Mouse (Mus musculus) cerebellum, postnatal 25 days (tissue): ENCODE measurements around the gene Slc6a16.

Experiments used
- DNase-seq, 2 experiments: peaks; one replicate each; pipeline ENCODE4 v3.0.0; 2021; ENCODE audit warnings: mixed read lengths in 2 of 2

The Slc6a16 gene

DNA sequence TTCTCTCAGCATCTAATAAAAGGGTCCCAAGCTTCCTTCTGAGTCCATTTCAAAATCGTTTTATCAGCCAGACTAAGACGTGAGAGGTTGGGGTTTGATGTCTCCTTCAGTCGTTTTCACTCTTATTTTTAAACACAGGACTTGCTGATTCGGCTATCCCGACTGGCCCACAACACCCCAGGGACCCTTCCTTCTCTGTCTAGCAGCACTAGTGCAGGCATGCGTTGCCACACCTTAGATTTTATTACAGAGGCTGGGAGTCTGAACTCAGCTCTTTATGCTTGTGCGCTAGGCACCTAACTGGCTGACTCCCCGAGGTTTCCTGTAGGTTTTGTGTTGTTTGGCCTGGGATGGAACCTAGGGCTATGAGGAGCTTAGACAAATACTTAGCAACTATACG is 72.6 kb downstream of the Slc6a16 start:
- no peak for DNase-seq

DNA sequence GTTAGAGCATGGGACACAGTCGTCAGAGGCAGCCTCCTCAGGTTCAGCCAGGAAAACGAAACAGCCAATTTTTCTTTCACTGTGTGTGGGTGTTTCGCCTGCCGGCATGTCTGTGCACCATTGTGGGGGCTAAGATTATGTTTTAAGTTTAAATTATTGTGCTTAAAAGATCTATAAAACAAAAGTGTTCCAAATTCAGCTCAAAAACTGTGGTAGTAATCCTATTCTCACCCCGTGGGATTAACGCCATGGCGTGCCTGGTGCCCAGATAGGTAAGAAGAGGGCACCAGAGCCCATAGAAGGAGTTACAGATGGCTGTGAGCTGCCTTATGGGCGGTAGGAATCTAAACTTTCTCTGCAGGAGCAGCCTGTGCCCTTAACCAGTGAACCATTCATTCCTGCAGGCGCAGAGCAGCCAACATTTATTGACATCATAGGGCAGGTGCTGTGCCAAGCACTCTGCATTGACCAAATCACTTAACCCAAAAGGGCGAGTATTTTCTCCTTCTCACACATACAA is 74.4 kb downstream of the Slc6a16 start:
- DNase-seq: no peak

DNA sequence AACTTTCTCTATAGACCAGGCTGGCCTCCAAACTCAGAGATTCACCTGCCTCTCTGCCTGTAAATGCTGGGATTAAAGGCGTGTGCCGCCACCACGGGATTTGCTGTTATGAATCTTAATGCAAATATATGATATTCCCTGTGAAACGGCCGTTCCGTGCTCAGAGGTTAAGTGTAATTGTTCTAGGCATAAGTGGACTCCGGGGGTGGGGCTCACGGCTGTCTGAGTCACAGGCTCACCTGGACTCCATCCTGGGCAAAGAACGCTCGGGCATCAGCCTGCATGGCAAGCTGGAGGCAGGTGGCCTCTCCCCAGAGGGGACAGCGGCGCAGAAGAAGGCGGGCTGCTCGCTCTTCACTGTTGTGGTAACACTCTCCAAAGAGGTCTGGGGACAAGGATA is 75.7 kb downstream of the Slc6a16 start:
- no peak for DNase-seq

DNA sequence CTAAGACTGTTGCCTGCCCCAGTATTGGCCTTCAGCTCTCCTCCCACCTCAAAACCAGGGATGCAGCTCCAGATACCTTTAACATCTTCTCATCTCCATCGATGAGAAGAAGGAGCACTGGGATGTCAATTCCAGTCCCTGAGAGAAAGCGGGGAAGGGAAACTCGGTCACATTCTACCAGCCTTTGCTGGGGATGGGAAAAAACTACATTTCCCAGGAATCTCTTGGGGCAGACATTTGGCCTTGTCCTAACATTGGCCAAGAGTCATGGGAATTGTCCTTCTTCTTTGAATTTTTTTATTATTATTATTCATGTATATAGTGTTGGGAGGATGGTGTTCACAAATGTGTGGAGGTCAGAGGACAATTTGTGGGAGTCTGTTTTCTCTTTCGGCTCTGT is 81.4 kb downstream of the Slc6a16 start:
- DNase-seq: no peak
